Mouse (Mus musculus) adrenal gland (tissue): Measurements from ENCODE around the gene Plod3.

Experiments
- intact Hi-C: fragments of 180-260 bp; cut with DNase I; formaldehyde crosslinking; loops from one replicate; pipeline ENCODE4 v1.15.1; 2025

Gene Plod3

GRCm38 (mm10) chr5:136962966-136963540, 23.8 kb upstream of the Plod3 start:
- intact Hi-C loops, result no loop called here

GRCm38 (mm10) chr5:136965210-136965609, 21.6 kb upstream of the Plod3 start:
- intact Hi-C loops, result no loop called here

GRCm38 (mm10) chr5:136965686-136966085, 21.1 kb upstream of the Plod3 start:
- intact Hi-C loops, result no loop called here

- intact Hi-C loops, result no loop called here
Observed at GRCm38 (mm10) chr5:136966331-136966730, 20.5 kb upstream of the Plod3 start, which contains the start of gene Cldn15. TSS of gene Cldn15 (plus strand) at chr5:136966616.

GRCm38 (mm10) chr5:136966861-136967455, 19.9 kb upstream of the Plod3 start:
- intact Hi-C loops, result no loop called here

GRCm38 (mm10) chr5:136967592-136967991, 19.2 kb upstream of the Plod3 start:
- intact Hi-C loops, result no loop called here

GRCm38 (mm10) chr5:136970703-136971102, 16.1 kb upstream of the Plod3 start:
- intact Hi-C loops, result loop anchor here (2.0 kb wide), 1 partner anchor 42 kb away; no protein-coding TSS in a partner anchor

GRCm38 (mm10) chr5:136973670-136974069, 13.1 kb upstream of the Plod3 start:
- intact Hi-C loops, result no loop called here

GRCm38 (mm10) chr5:136977769-136978168, 9.1 kb upstream of the Plod3 start:
- intact Hi-C loops, result no loop called here

GRCm38 (mm10) chr5:136979762-136980161, 7.1 kb upstream of the Plod3 start:
- intact Hi-C loops, result no loop called here

- intact Hi-C loops, result no loop called here
Observed at GRCm38 (mm10) chr5:136980974-136981373, 5.8 kb upstream of the Plod3 start.

- intact Hi-C loops, result no loop called here
Observed at GRCm38 (mm10) chr5:136982338-136982930, 4.4 kb upstream of the Plod3 start.

GRCm38 (mm10) chr5:136984828-136985227, 2.0 kb upstream of the Plod3 start:
- intact Hi-C loops, result no loop called here

GRCm38 (mm10) chr5:136987138-136987933, 517 bp downstream of the Plod3 start:
- intact Hi-C loops, result no loop called here

GRCm38 (mm10) chr5:136987934-136988271, 1.1 kb downstream of the Plod3 start, which contains the start of gene Znhit1:
TSS of gene Znhit1 (minus strand) at chr5:136988021.
- intact Hi-C loops, result no loop called here

- intact Hi-C loops, result no loop called here
Observed at GRCm38 (mm10) chr5:136988420-136988819, 1.6 kb downstream of the Plod3 start.

GRCm38 (mm10) chr5:136989801-136990200, 3.0 kb downstream of the Plod3 start:
- intact Hi-C loops, result no loop called here

- intact Hi-C loops, result no loop called here
Observed at GRCm38 (mm10) chr5:136999449-136999848, 12.6 kb downstream of the Plod3 start.

GRCm38 (mm10) chr5:137000612-137001011, 13.8 kb downstream of the Plod3 start:
- intact Hi-C loops, result no loop called here

GRCm38 (mm10) chr5:137007276-137007675, 20.5 kb downstream of the Plod3 start:
- intact Hi-C loops, result no loop called here

- intact Hi-C loops, result loop anchor here (5.0 kb wide), 1 partner anchor 92 kb away; no protein-coding TSS in a partner anchor
Observed at GRCm38 (mm10) chr5:137009988-137010387, 23.2 kb downstream of the Plod3 start.
